Mouse (Mus musculus) erythroblast, embryonic 14.5 days (primary cell): ENCODE data around the gene Olfr63. TPM values are rescaled to one million over a fixed set of nuclear protein-coding genes. Genes with fewer than 3 reads are reported as not detected.
"Not testable (repeated sequence)": the region's sequence is repeated elsewhere in the genome, so short reads cannot be mapped to it uniquely, and the experiment has no call there.

Source experiments
- H3K27me3 ChIP-seq: 2 replicates; pipeline ENCODE4 v1.6.1; 2012; ENCODE audit warnings: inconsistent platforms; ENCODE audit not compliant: control insufficient read depth
- H3K36me3 ChIP-seq: 2 replicates; pipeline ENCODE4 v1.6.1; 2012; ENCODE audit warnings: mild to moderate bottlenecking, inconsistent platforms; ENCODE audit not compliant: control insufficient read depth
- H3K4me1 ChIP-seq: 2 replicates; pipeline ENCODE4 v1.6.1; 2012; ENCODE audit warnings: inconsistent platforms; ENCODE audit not compliant: control insufficient read depth
- H3K4me3 ChIP-seq: replicated peaks from 2 replicates; pipeline ENCODE3; 2012; ENCODE audit warnings: moderate library complexity, mild to moderate bottlenecking, inconsistent platforms
- H3K9me3 ChIP-seq: 2 replicates; pipeline ENCODE4 v1.6.1; 2012; ENCODE audit warnings: low read length, inconsistent platforms, mixed read lengths; ENCODE audit not compliant: control insufficient read depth
- GATA1 ChIP-seq: IDR thresholded peaks from 2 replicates; pipeline ENCODE4 v1.6.1; 2012; ENCODE audit warnings: low read length, inconsistent platforms, mixed read lengths
- TAL1 ChIP-seq: IDR thresholded peaks from 3 replicates; pipeline ENCODE4 v1.6.1; 2012; ENCODE audit warnings: low read length, inconsistent platforms, mixed read lengths
- polyA plus RNA-seq: library from polyadenylated mRNA; stranded (reverse); fragments of >175 nt; gene quantifications from 2 replicates; pipeline ENCODE4 v1.2.3, GENCODE M21; 2012

Olfr63 gene
- not detected in 2 replicates for polyA plus RNA-seq

DNA sequence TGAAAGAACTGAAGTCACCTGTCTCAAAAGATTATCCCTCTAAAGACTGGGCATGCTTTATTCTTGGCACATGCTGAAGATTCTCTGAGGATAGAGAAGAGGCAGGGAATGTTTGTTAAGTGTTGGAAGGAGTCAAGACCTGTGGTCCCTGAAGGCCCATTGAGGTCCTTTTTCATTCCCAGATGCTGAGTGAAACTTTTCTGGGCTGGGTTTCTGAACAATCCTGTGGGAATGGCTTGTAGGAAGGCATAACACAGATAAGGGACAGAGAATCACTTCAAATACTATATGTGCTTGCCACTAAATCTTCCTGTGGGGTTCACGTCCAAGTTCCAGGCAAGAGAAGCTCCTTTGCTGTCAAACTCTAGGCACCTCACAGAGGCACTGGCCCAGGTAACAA is at the start of gene Olfr63:
Gene Olfr63 (plus strand): TSS at position 301 of the 400 bp plus-strand sequence.
- no peaks in the 10 kb centered on the region for H3K36me3 ChIP-seq
- H3K9me3 ChIP-seq, result no peaks in the 10 kb centered on the region
- no peaks in the 10 kb centered on the region for H3K4me1 ChIP-seq
- no peak for TF ChIP-seq TAL1
- no peak for TF ChIP-seq GATA1
- peaks cover 8% of the 10 kb centered on the region for H3K27me3 ChIP-seq
- no peak within 1 kb of the TSS for H3K4me3 ChIP-seq

DNA sequence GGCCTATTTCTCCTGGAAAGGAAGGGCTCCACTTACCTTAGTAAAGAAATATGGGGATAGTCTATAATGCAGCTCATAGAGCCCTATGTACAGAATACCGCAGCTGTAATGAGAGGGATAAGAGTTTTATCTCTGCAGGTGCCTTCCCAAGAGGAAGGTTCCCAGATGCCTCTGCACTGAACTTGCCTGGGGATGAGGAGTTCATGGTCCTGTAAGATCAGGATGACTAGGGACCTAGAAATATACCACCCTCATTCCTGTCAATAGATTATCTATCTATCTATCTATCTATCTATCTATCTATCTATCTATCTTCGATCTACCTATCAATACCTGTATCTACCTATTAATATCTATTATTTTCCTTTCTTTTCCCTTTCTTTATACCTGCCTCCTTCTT is 42.9 kb upstream of the Olfr63 start, which contains the start of gene Olfr1564:
Gene Olfr1564 (minus strand): TSS at position 101 of the 400 bp plus-strand sequence.
- no peaks in the 10 kb centered on the region for H3K27me3 ChIP-seq
- no peak for TF ChIP-seq GATA1
- no peak for TF ChIP-seq TAL1
- no peaks in the 10 kb centered on the region for H3K36me3 ChIP-seq
- no peak within 1 kb of the TSS for H3K4me3 ChIP-seq
- no peaks in the 10 kb centered on the region for H3K4me1 ChIP-seq
- peaks cover 7% of the 10 kb centered on the region for H3K9me3 ChIP-seq

DNA sequence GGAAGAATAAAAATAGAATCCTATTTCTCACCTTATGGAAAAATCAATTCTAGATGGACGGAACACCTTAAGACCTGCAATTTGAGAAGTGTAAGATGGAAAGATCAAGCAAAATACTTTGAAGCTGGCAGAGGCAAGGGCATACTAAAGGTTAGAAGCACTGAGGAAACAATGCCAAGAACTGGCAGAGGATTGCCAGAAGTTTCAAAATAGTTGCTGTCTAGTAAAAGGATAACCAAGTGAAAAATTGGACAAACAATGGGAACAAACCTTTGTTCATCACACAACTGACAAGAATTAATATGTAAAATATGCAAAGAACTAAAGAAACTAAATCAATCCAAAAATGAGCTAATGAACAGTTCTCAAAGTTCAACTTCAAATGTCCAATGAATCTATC is 27.8 kb upstream of the Olfr63 start:
- H3K4me3 ChIP-seq, H3K27me3 ChIP-seq, H3K36me3 ChIP-seq, H3K9me3 ChIP-seq, H3K4me1 ChIP-seq: not testable (repeated sequence)

DNA sequence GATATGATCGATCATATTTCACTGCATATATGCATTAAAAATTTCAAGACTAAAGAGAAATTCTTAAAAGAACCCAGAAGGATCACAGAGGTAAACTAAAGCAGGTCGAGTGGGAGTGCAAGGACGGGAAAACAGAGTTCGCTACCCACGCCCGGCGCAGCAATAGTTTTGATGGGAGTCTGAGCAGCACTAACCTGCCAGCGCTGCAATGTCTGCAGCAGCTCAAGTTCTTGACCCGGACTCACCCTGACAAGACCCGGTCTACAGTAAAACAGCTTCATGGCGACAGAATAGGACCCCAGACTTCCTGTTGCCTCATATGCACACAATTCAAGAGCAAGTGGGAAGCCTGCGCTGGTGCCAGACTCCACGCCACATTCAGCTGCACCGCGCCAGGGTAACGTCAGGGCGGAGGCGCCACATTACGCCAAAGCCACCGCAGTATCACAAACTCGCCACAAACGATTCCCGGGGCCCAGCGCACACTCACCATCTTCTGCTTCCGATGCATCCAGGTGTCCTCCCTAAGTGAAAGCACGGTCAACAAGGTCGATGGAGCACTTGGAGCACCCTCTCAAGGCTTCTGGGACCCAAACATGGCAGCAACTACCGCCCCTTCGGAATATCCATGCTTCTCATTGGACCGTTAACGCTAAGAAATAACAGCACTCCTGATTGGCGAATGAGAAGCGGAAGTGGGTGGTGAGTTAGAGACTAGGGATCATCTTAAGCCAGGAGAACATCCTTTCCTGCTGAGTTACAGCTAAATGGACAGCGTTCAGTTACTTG is 9.8 kb upstream of the Olfr63 start, which contains the start of gene Zfp955a:
Gene Zfp955a (minus strand): TSS at position 616 of the 789 bp plus-strand sequence.
- not testable (repeated sequence) for H3K4me1 ChIP-seq, H3K9me3 ChIP-seq, H3K27me3 ChIP-seq, H3K4me3 ChIP-seq, H3K36me3 ChIP-seq

DNA sequence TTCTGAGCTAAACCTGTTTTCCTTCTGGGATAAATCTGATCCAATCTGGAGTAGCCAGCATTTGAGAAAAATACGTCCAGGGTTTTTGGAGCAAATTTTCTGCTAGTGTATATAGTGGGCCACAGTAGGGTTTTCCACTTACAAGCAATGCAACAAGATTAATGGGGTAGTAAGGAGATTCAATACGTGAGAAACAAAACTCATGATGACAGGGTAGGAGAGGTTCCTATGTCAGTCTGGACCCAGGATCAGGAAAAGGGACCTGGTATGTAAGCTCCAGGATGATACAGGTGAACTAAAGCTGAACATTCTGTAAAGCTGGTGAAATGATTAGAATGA is 9.2 kb upstream of the Olfr63 start:
- H3K4me1 ChIP-seq, H3K27me3 ChIP-seq, H3K9me3 ChIP-seq, H3K4me3 ChIP-seq, H3K36me3 ChIP-seq: not testable (repeated sequence)

DNA sequence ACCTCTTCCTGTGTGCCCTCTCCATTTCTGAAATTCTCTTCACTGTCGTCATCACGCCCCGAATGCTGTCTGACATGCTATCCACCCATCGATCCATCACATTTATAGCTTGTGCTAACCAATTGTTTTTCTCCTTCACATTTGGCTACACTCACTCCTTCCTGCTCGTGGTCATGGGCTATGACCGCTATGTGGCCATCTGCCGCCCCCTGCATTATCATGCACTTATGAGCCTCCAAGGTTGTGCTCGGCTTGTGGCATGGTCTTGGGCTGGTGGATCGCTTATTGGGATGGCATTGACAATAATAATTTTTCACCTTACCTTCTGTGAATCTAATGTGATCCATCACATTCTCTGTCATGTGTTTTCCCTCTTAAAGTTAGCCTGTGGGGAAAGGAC is 4.4 kb downstream of the Olfr63 start:
- Histone ChIP-seq H3K36me3 (no peaks in the 10 kb centered on the region), H3K27me3 (peaks cover 11% of the 10 kb centered on the region), H3K4me1 (no peaks in the 10 kb centered on the region), H3K9me3 (peaks cover 4% of the 10 kb centered on the region; the same call in 1 of the 2 replicates), H3K4me3 (no peak overlapping the region)
- no peak for TF ChIP-seq TAL1
- TF ChIP-seq GATA1, result no peak

DNA sequence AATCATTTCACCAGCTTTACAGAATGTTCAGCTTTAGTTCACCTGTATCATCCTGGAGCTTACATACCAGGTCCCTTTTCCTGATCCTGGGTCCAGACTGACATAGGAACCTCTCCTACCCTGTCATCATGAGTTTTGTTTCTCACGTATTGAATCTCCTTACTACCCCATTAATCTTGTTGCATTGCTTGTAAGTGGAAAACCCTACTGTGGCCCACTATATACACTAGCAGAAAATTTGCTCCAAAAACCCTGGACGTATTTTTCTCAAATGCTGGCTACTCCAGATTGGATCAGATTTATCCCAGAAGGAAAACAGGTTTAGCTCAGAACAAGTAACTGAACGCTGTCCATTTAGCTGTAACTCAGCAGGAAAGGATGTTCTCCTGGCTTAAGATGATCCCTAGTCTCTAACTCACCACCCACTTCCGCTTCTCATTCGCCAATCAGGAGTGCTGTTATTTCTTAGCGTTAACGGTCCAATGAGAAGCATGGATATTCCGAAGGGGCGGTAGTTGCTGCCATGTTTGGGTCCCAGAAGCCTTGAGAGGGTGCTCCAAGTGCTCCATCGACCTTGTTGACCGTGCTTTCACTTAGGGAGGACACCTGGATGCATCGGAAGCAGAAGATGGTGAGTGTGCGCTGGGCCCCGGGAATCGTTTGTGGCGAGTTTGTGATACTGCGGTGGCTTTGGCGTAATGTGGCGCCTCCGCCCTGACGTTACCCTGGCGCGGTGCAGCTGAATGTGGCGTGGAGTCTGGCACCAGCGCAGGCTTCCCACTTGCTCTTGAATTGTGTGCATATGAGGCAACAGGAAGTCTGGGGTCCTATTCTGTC is 24.8 kb downstream of the Olfr63 start, which contains the start of gene Zfp955b:
Gene Zfp955b (plus strand): TSS at position 506 of the 837 bp plus-strand sequence.
- not testable (repeated sequence) for H3K9me3 ChIP-seq, H3K4me3 ChIP-seq, H3K36me3 ChIP-seq

DNA sequence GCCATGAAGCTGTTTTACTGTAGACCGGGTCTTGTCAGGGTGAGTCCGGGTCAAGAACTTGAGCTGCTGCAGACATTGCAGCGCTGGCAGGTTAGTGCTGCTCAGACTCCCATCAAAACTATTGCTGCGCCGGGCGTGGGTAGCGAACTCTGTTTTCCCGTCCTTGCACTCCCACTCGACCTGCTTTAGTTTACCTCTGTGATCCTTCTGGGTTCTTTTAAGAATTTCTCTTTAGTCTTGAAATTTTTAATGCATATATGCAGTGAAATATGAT is 25.3 kb downstream of the Olfr63 start:
- not testable (repeated sequence) for H3K4me3 ChIP-seq, H3K9me3 ChIP-seq, H3K4me1 ChIP-seq, H3K27me3 ChIP-seq, H3K36me3 ChIP-seq

More for the DNA sequence above, 24.8 kb downstream of the Olfr63 start, which contains the start of gene Zfp955b:
- not testable (repeated sequence) for H3K4me1 ChIP-seq, H3K27me3 ChIP-seq

Other genes with a start within 250 kb of the Olfr63 start
- gene Zfp763, start 231.3 kb upstream of the Olfr63 start, polyA plus RNA-seq, result not detected in 2 replicates
- not detected in 2 replicates for gene 4921501E09Rik, start 196.6 kb upstream of the Olfr63 start, polyA plus RNA-seq
- not detected in 2 replicates for gene Zfp563, start 175.4 kb upstream of the Olfr63 start, polyA plus RNA-seq
- gene Morc2b, start 125.0 kb upstream of the Olfr63 start, polyA plus RNA-seq, result not detected in 2 replicates
- gene Olfr55, start 96.2 kb upstream of the Olfr63 start, polyA plus RNA-seq, result not detected in 2 replicates
- gene Olfr239, start 73.4 kb upstream of the Olfr63 start, polyA plus RNA-seq, result not detected in 2 replicates
- gene Olfr1564, start 43.0 kb upstream of the Olfr63 start, polyA plus RNA-seq, result not detected in 2 replicates
- gene Zfp955a, start 9.5 kb upstream of the Olfr63 start, polyA plus RNA-seq, result 0.02 TPM in 1 of 2 replicates, not detected in the other
- gene Zfp955b, start 24.9 kb downstream of the Olfr63 start, polyA plus RNA-seq, result 0.01 and 0.02 TPM in 2 replicates
- gene Zfp81, start 94.2 kb downstream of the Olfr63 start, polyA plus RNA-seq, result 0.03 TPM in 1 of 2 replicates, not detected in the other
- gene Zfp101, start 130.0 kb downstream of the Olfr63 start, polyA plus RNA-seq, result 0.04 and 0.07 TPM in 2 replicates
- gene Actl9, start 168.2 kb downstream of the Olfr63 start, polyA plus RNA-seq, result not detected in 2 replicates